Mouse (Mus musculus) forebrain, embryonic 12.5 days (tissue): ENCODE results near the gene Sypl2. TPM values are rescaled to one million over a fixed set of nuclear protein-coding genes. Genes with fewer than 3 reads are reported as not detected.
A peak's percentile ranks its signal among the peaks of the same experiment; 100 is the strongest.

Experiments
- ATAC-seq: fragments of 200-750 bp; cut with Nextera tagmentation; 2 replicates; pipeline ENCODE4 v1.8.0; 2017; ENCODE audit warnings: moderate TSS enrichment; ENCODE audit not compliant: low FRiP score
- H3K27ac ChIP-seq: fragments of 300-500 bp; sonication (generic); 2 replicates; pipeline ENCODE4 v1.5.1; 2016; ENCODE audit warnings: mild to moderate bottlenecking
- H3K27me3 ChIP-seq: fragments of 300-500 bp; sonication (generic); 2 replicates; pipeline ENCODE4 v1.6.1; 2016; ENCODE audit warnings: mild to moderate bottlenecking
- H3K36me3 ChIP-seq: fragments of 300-500 bp; sonication (generic); replicated peaks from 2 replicates; pipeline ENCODE4 v1.6.1; 2016; ENCODE audit warnings: mild to moderate bottlenecking
- H3K4me1 ChIP-seq: fragments of 300-500 bp; sonication (generic); 2 replicates; pipeline ENCODE4 v1.6.1; 2016
- H3K4me2 ChIP-seq: fragments of 300-500 bp; sonication (generic); 2 replicates; pipeline ENCODE4 v1.6.1; 2016; ENCODE audit warnings: mild to moderate bottlenecking, moderate library complexity
- H3K4me3 ChIP-seq: fragments of 300-500 bp; sonication (generic); replicated peaks from 2 replicates; pipeline ENCODE4 v1.5.1; 2016; ENCODE audit warnings: mild to moderate bottlenecking
- H3K9ac ChIP-seq: fragments of 300-500 bp; sonication (generic); 2 replicates; pipeline ENCODE4 v1.6.1; 2016; ENCODE audit warnings: mild to moderate bottlenecking
- H3K9me3 ChIP-seq: fragments of 300-500 bp; sonication (generic); 2 replicates; pipeline ENCODE4 v1.6.1; 2016
- WGBS: fragments of 180-500 bp; shearing (Covaris S2); methylation state at CpG from one replicate; pipeline ENCODE4 v1.1.7; 2016; 5-methylcytosine and 5-hydroxymethylcytosine counted together
- polyA plus RNA-seq: library from polyadenylated mRNA; unstranded; fragments of >200 nt; fragmentation: Nextera tagmentation; extraction: Ambion mirVana; gene quantifications from 2 replicates; pipeline ENCODE4 v1.2.1, GENCODE M21; 2016

Gene Sypl2
- polyA plus RNA-seq, 1 experiment from 2014 or later: 2.6 TPM

DNA sequence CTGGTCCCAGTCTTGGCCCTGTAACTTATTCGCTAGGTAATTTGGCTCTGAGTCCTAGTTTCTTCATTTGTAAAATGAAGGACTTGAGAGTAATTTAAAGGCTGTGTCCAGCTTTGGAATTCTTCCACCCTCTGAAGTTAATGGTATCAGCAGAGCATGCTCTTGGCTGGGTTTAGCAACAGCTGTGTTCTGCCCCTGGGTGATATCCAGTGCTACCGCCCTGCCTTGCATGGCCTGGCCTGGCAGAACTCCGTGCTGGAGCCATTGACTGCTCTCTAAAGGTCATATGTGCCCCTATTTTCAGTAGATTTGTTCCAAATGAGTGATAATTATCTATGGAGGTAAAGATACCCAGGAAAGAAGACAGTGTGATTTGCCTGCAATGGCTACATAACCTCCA, 5.8 kb downstream of the Sypl2 start:
- 79% methylated on average over 3 of the region's 3 CpGs for WGBS
- Histone ChIP-seq H3K4me2 (no peak overlapping the region), H3K27ac (no peak overlapping the region)

DNA sequence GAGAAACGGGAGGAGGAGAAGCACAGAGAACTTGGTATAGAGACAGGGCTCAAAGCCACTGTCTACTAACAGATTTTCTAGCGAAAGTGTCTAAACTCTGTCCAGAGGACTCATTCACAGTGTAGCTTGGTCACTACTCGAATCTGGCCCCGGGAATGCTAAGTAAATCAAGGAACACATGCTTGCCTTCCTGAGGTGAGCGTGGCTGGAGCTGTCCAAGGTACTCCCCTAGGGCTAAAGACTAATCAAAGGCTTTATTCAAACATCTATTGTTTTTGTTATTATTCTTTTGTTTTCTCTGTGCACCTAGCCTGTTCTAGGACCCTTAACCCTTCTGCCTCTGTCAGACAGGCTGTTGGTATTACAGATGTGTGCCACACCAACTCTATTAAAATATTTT, 11.7 kb downstream of the Sypl2 start:
- Histone ChIP-seq H3K36me3 (no peaks in the 10 kb centered on the region), H3K27me3 (peaks cover 2% of the 10 kb centered on the region; the same call in 1 of the 2 replicates), H3K4me3 (no peak overlapping the region), H3K4me1 (peaks cover 8% of the 10 kb centered on the region), H3K9me3 (no peaks in the 10 kb centered on the region), H3K4me2 (no peak overlapping the region), H3K9ac (no peak overlapping the region), H3K27ac (no peak overlapping the region)
- no peak for ATAC-seq
- 21% methylated on average over 5 of the region's 5 CpGs for WGBS

More for the DNA sequence above, 5.8 kb downstream of the Sypl2 start:
- Histone ChIP-seq H3K36me3 (no peaks in the 10 kb centered on the region), H3K4me3 (no peak overlapping the region), H3K27me3 (peaks cover 43% of the 10 kb centered on the region), H3K9ac (no peak overlapping the region), H3K4me1 (peaks cover 2% of the 10 kb centered on the region; the same call in 1 of the 2 replicates), H3K9me3 (no peaks in the 10 kb centered on the region)
- no peak for ATAC-seq

DNA sequence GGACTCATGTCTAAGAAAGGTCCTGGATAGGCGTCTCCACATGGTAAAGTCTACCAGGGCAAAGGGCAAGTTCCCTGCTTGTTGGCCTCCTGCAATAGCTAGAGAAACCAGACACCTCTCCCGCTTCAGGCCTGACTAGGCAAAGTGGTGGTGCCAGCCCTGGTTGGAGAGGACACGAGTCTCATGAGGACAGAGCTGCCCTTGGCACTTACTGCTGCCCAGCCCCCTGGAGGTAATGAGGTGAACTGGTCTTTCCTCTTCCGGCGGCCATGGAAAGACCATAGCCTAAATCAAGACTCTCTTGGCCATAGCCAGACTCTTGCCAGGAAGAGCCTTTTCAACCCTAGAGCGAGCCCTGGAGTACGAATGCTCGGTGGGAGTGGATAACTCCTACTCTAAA, 14.0 kb downstream of the Sypl2 start:
- peaks cover 2% of the 10 kb centered on the region; the same call in 1 of the 2 replicates for H3K27me3 ChIP-seq
- H3K4me2 ChIP-seq: no peak overlapping the region
- 89% methylated on average over 8 of the region's 8 CpGs for WGBS
- 0 out of 2 replicates have a peak overlapping the region, but pooled peaks have one; percentile 50 for H3K27ac ChIP-seq
- H3K9me3 ChIP-seq: no peaks in the 10 kb centered on the region
- ATAC-seq: no peak
- H3K9ac ChIP-seq: no peak overlapping the region
- peaks cover 10% of the 10 kb centered on the region for H3K36me3 ChIP-seq
- H3K4me1 ChIP-seq: peaks cover 25% of the 10 kb centered on the region
- no peak overlapping the region for H3K4me3 ChIP-seq

DNA sequence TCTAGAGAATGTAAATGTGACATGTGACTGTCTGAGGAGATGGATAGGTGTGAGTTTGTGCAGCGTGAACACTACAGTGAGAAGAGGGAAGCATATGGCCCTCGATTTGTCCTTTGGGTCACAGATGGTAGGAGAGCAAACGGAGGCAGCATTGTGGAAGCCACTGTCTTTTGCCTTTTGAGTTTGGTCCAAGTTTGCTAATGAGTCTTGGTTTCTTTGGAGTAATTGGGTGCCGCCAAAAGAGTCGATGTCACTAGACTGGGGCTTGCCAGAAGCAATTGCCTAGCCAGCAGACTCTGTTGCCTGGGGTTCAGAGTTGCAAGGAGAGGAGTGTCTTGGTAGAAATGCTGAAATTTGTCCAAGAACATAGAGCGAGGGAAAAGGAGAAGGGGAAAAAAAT, 14.6 kb downstream of the Sypl2 start:
- no peaks in the 10 kb centered on the region for H3K9me3 ChIP-seq
- peak overlapping the region; percentile 50; the same call in 1 of the 2 replicates for H3K27ac ChIP-seq
- no peak overlapping the region for H3K9ac ChIP-seq
- peak overlapping the region; percentile 92; the same call in 1 of the 2 replicates for H3K4me2 ChIP-seq
- WGBS: 71% methylated on average over 6 of the region's 6 CpGs
- no peak overlapping the region for H3K4me3 ChIP-seq
- H3K27me3 ChIP-seq: peaks cover 2% of the 10 kb centered on the region; the same call in 1 of the 2 replicates
- H3K4me1 ChIP-seq: peaks cover 27% of the 10 kb centered on the region
- peaks cover 16% of the 10 kb centered on the region for H3K36me3 ChIP-seq
- no peak for ATAC-seq

DNA sequence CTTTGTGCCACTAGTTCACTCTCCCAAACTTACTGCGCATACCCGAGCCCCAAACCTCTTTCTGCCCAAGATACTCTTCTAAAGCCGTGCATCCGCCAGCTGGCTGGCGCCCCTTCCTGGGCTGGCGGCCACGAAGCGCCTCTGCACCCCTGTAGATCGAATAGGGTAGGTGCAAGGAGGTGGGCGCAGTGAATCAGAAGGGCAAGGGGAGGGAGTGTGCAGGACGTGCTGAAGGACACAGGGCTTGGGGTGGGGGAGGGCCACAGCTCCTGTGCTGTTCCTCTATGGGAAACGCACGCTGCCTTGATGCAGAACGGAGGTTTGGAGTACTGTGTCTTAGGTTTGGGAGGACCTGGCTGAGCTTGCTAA, 15.7 kb downstream of the Sypl2 start, which contains the start of gene Atxn7l2:
Gene Atxn7l2, minus strand, starts transcription at position 164 of the 369 bp plus-strand sequence.
- Histone ChIP-seq H3K9me3 (no peaks in the 10 kb centered on the region), H3K4me3 (peak within 1 kb of the TSS; percentile 64), H3K27me3 (0 out of 2 replicates have a peak, but pooled peaks cover 2% of the 10 kb centered on the region), H3K9ac (peak within 1 kb of the TSS; percentile 87), H3K4me2 (peak within 1 kb of the TSS; percentile 92), H3K4me1 (peaks cover 27% of the 10 kb centered on the region), H3K27ac (peak within 1 kb of the TSS; percentile 96), H3K36me3 (peaks cover 27% of the 10 kb centered on the region)
- under 1% methylated on average over 14 of the region's 14 CpGs for WGBS
- peak; percentile 87 for ATAC-seq

DNA sequence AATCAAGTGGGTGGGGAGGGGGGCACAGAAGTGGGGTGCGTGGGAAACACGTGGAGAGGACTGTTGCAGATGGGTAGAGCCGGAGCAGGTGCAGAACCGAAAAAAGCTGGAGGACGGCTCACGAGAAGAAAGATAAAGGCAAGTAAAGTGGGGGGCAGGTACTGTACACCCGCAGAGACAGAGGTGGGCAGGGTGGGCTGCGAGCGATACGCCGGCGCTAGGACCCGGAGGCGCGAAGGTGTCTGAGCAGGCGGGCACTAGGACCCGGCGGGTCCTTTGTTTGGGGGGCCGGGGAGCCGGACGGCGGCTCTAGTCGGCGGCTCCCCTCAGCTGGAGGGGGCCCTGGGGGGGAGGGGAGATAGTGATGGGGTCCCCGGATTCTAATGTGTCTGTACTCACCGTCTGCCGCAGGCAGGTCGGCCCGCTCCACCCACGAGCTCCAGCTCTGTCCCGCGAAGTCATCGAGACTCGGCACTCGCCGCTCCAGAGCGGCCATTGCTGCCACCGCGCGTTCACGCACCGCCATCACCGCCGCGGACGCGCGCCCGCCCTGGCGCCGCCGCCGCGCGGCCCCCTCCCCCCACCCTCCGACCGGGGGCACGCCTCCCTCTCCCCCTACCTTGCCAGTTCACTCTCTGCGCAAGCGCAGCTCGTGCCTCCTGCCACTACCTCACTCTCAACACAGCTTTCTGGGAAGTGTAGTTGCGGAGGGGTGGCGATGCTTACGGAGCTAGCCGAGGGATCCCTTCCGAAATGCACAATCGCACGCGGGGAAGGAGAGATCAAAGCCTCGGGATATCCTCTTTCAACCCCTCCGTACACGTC, 16.3 kb downstream of the Sypl2 start:
- peak overlapping the region; percentile 92 for H3K4me2 ChIP-seq
- WGBS: under 1% methylated on average over 63 of the region's 72 CpGs
- peak overlapping the region; percentile 64 for H3K4me3 ChIP-seq
- H3K4me1 ChIP-seq: peaks cover 27% of the 10 kb centered on the region
- H3K27me3 ChIP-seq: 0 out of 2 replicates have a peak, but pooled peaks cover 2% of the 10 kb centered on the region
- H3K27ac ChIP-seq: peak overlapping the region; percentile 96
- peak overlapping the region; percentile 87 for H3K9ac ChIP-seq
- no peaks in the 10 kb centered on the region for H3K9me3 ChIP-seq
- ATAC-seq: peak; percentile 95
- peaks cover 33% of the 10 kb centered on the region for H3K36me3 ChIP-seq

DNA sequence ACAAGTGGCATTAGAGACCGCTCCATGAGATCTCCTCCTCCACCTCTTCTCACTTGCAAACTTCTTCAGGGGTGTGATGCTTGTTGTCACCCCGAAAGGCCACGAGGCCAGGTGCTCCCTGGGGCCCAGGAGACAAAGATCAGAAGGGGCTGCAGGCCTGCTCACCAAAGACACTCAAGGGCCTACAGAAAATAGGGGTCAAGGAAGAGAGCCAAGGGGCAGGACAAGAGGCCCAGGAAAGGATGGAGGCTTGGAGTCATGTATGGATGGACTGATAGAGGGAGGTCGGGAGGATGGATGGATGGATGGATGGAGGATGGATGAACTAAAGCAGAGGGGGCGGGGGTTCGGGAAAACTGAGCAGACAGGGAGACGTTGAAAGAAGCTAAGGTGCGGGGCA, 16.9 kb downstream of the Sypl2 start:
- peak overlapping the region; percentile 87 for H3K9ac ChIP-seq
- peaks cover 27% of the 10 kb centered on the region for H3K4me1 ChIP-seq
- peak overlapping the region; percentile 64 for H3K4me3 ChIP-seq
- H3K27ac ChIP-seq: peak overlapping the region; percentile 96
- WGBS: 5% methylated on average over 8 of the region's 8 CpGs
- H3K4me2 ChIP-seq: peak overlapping the region; percentile 92
- peak; percentile 34 for ATAC-seq
- H3K27me3 ChIP-seq: 0 out of 2 replicates have a peak, but pooled peaks cover 2% of the 10 kb centered on the region
- peaks cover 39% of the 10 kb centered on the region for H3K36me3 ChIP-seq
- H3K9me3 ChIP-seq: no peaks in the 10 kb centered on the region

DNA sequence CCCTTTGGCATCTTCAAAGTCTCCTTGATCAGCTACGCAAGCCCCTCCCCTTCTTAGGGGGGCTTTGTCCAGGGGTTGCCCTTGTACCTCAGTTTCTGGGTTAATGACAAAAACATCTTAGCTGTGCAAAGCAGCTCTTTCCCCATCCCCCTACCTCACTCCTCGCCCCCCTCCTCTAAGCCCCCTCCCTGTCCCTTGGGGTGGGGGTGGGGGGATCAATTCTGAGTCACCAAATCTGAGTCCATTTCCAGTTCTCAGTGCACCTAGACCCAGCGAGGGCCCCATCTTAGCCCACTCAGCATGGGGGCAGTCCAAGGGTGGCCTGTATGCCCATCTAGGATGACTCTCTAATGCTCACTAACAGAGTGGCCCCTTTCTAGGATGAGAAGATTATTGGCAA, 17.4 kb downstream of the Sypl2 start:
- peak overlapping the region; percentile 92 for H3K4me2 ChIP-seq
- H3K4me3 ChIP-seq: peak overlapping the region; percentile 64
- H3K4me1 ChIP-seq: peaks cover 27% of the 10 kb centered on the region
- peaks cover 43% of the 10 kb centered on the region for H3K36me3 ChIP-seq
- H3K9ac ChIP-seq: peak overlapping the region; percentile 87
- ATAC-seq: no peak
- 60% methylated on average over 3 of the region's 3 CpGs for WGBS
- H3K27me3 ChIP-seq: 0 out of 2 replicates have a peak, but pooled peaks cover under 1% of the 10 kb centered on the region
- peak overlapping the region; percentile 96; the same call in 1 of the 2 replicates for H3K27ac ChIP-seq
- H3K9me3 ChIP-seq: no peaks in the 10 kb centered on the region

DNA sequence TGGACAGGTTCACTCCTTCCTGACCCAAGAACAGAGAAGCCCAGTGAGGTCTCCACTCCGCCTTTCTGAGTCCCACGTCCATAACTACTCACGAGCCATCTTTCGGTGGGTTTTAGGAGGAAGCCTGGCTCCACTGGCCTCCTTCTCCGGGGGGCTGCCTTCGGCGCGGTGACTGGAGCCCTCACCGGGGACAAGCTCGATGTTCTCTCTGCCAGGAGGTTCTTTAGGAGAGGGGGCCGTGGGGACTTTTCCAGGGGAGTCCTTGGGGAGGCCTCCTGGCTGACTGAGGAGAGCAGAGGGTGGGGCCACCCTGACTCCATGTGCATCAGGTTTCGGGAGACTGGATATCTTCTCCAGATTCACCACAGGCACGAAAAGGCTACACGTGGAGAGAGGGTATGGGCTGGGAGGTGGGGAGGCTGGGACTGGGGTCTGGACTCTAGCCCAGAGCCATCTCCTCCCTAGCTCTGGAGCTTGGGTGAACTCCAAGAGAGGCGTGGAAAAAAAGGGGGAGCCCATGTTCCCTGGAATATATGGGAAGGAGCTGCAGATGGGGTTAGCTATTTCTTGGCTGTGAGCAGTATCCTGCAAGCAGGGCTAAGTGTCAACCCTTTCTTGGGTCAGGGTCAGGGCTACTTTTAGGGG, 19.6 kb downstream of the Sypl2 start:
- 94% methylated on average over 15 of the region's 15 CpGs for WGBS
- Histone ChIP-seq H3K36me3 (peaks cover 61% of the 10 kb centered on the region), H3K4me2 (no peak overlapping the region), H3K4me1 (peaks cover 24% of the 10 kb centered on the region), H3K27me3 (no peaks in the 10 kb centered on the region), H3K9ac (no peak overlapping the region), H3K4me3 (no peak overlapping the region), H3K27ac (0 out of 2 replicates have a peak overlapping the region, but pooled peaks have one; percentile 19), H3K9me3 (no peaks in the 10 kb centered on the region)
- ATAC-seq: no peak

DNA sequence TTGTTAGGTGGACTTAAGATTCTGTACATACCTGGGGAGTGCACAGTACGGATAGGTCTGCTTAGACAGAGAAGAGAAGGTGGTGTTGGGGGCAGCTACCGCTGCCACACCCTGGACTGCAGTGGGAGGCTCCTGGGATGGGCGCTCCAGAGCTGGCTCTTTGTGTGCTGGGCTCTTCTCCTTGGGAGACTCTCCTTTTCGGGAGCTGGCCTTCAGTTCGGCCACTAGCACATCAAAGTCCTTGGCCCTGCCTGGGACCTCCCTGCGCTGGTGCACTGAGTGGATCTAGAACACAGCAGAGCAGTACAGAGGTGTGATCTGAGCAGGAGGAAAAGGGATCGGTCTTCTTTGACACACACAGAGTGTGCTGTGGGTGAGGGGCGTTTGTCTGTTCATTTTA, 20.8 kb downstream of the Sypl2 start:
- H3K9ac ChIP-seq: no peak overlapping the region
- peaks cover 29% of the 10 kb centered on the region for H3K4me1 ChIP-seq
- WGBS: 85% methylated on average over 8 of the region's 8 CpGs
- no peaks in the 10 kb centered on the region for H3K9me3 ChIP-seq
- no peak overlapping the region for H3K4me2 ChIP-seq
- H3K4me3 ChIP-seq: no peak overlapping the region
- H3K36me3 ChIP-seq: peaks cover 64% of the 10 kb centered on the region
- ATAC-seq: no peak
- H3K27ac ChIP-seq: 0 out of 2 replicates have a peak overlapping the region, but pooled peaks have one; percentile 8
- no peaks in the 10 kb centered on the region for H3K27me3 ChIP-seq

DNA sequence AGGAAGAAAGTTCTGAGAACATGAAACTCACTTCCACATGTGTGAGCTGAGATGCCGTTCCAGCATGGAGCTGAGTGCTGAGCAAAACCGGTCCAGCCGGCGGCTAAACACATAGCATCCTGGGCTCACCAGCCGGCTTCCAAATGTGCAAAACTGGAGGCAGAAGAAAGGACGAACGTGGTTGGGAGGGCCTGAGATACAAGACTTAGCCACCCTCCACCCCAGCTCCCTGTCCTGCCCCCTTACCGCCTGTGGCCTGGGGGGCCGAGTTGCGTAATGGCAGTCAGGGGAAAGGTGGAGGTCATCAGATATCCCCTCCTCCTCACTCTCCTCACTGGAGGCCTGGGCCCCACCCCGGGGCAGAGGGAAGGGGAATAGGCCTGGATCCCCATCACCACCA, 22.0 kb downstream of the Sypl2 start:
- Histone ChIP-seq H3K4me3 (no peak overlapping the region), H3K9ac (no peak overlapping the region), H3K27me3 (no peaks in the 10 kb centered on the region), H3K27ac (no peak overlapping the region), H3K4me1 (peaks cover 36% of the 10 kb centered on the region), H3K4me2 (no peak overlapping the region), H3K9me3 (no peaks in the 10 kb centered on the region), H3K36me3 (peaks cover 64% of the 10 kb centered on the region)
- ATAC-seq: no peak
- WGBS: 91% methylated on average over 11 of the region's 11 CpGs

DNA sequence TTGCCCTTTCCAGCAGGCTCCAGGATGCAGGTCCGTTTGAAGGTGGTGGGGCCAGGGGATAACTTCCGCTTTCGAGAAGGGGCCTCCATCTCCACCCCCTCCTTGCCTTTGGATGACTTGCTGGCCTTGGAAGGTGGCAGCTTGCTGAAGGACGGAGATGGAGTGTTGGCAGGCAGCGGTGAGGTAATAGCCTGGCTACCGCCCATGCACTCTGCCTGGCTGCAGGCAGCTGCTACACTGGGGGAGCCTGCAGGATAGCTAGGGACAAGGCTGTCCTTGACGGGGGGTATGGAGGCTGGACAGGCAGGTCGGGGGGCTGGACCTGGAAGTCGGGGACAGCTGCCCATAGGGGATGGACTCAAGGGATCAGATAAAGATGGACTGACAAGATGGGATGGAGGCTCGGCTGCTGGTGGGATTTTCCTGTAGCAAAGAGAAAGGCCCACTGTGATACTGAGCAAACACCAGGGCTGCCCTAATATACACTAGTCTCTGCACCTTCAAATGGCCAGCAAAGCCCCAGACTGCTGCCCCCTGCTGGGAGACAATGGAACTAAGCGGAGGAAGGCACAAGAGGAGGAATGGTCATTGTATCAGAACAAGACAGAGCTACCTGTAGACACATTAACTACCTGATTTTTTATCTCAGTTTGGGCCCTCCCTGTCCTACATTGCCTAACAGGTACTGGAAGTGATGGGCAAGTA, 22.7 kb downstream of the Sypl2 start:
- Histone ChIP-seq H3K4me1 (peaks cover 31% of the 10 kb centered on the region), H3K27ac (no peak overlapping the region), H3K4me3 (no peak overlapping the region), H3K4me2 (no peak overlapping the region), H3K9me3 (no peaks in the 10 kb centered on the region), H3K9ac (no peak overlapping the region), H3K36me3 (peaks cover 70% of the 10 kb centered on the region), H3K27me3 (no peaks in the 10 kb centered on the region)
- WGBS: 78% methylated on average over 11 of the region's 11 CpGs
- no peak for ATAC-seq
